Mouse (Mus musculus) hindbrain, embryonic 12.5 days (tissue): ENCODE results near the gene Ofd1. TPM values are rescaled to one million over a fixed set of nuclear protein-coding genes. Genes with fewer than 3 reads are reported as not detected.

Experiments
- ATAC-seq: fragments of 200-750 bp; cut with Nextera tagmentation; 2 replicates; pipeline ENCODE4 v1.8.0; 2017; ENCODE audit warnings: moderate TSS enrichment; ENCODE audit not compliant: low FRiP score
- H3K27ac ChIP-seq: fragments of 300-500 bp; sonication (generic); 2 replicates; pipeline ENCODE4 v1.5.1; 2016; ENCODE audit warnings: mild to moderate bottlenecking
- H3K27me3 ChIP-seq: fragments of 300-500 bp; sonication (generic); 2 replicates; pipeline ENCODE4 v1.6.1; 2016; ENCODE audit warnings: mild to moderate bottlenecking
- H3K36me3 ChIP-seq: fragments of 300-500 bp; sonication (generic); 2 replicates; pipeline ENCODE4 v1.6.1; 2016; ENCODE audit warnings: mild to moderate bottlenecking
- H3K4me1 ChIP-seq: fragments of 300-500 bp; sonication (generic); 2 replicates; pipeline ENCODE4 v1.6.1; 2016
- H3K4me2 ChIP-seq: fragments of 300-500 bp; sonication (generic); replicated peaks from 2 replicates; pipeline ENCODE4 v1.6.1; 2016; ENCODE audit warnings: mild to moderate bottlenecking
- H3K4me3 ChIP-seq: fragments of 300-500 bp; sonication (generic); 2 replicates; pipeline ENCODE4 v1.5.1; 2016; ENCODE audit warnings: mild to moderate bottlenecking
- H3K9ac ChIP-seq: fragments of 300-500 bp; sonication (generic); 2 replicates; pipeline ENCODE4 v1.6.1; 2016; ENCODE audit warnings: mild to moderate bottlenecking, moderate library complexity
- H3K9me3 ChIP-seq: fragments of 300-500 bp; sonication (generic); replicated peaks from 2 replicates; pipeline ENCODE4 v1.6.1; 2016; ENCODE audit warnings: mild to moderate bottlenecking
- WGBS: fragments of 180-500 bp; shearing (Covaris S2); methylation state at CpG from one replicate; pipeline ENCODE4 v1.1.7; 2016; 5-methylcytosine and 5-hydroxymethylcytosine counted together
- polyA plus RNA-seq: library from polyadenylated mRNA; unstranded; fragments of >200 nt; fragmentation: Nextera tagmentation; extraction: Ambion mirVana; gene quantifications from 2 replicates; pipeline ENCODE4 v1.2.1, GENCODE M21; 2016

The Ofd1 gene
- polyA plus RNA-seq, 1 experiment from 2014 or later: 9.8 TPM

DNA sequence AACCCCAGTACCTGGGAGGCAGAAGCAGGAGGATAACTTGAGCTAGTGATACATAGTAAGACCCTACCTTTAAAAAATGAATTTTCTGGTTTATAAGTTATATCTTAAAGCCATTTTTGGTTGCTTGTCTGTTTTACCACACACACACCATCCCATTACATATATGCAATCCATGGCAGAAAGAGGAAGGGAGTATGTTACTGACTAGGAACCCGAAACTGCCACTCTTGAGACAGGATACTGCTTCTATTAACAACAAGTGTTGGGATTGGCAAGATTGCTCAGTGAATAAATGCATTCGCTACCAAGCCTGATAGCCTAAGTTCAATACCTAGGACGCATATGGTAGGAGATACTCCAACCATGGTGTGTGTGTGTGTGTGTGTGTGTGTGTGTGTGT lies 84.2 kb downstream of the Ofd1 start:
- WGBS: 96% methylated on average over 3 of the region's 3 CpGs
- Histone ChIP-seq H3K36me3 (no peaks in the 10 kb centered on the region; the same call in 1 of the 2 replicates), H3K9ac (no peak overlapping the region), H3K27ac (no peak overlapping the region), H3K27me3 (peaks cover 10% of the 10 kb centered on the region; the same call in 1 of the 2 replicates), H3K9me3 (no peaks in the 10 kb centered on the region), H3K4me2 (no peak overlapping the region), H3K4me1 (no peaks in the 10 kb centered on the region), H3K4me3 (no peak overlapping the region)
- no peak for ATAC-seq

DNA sequence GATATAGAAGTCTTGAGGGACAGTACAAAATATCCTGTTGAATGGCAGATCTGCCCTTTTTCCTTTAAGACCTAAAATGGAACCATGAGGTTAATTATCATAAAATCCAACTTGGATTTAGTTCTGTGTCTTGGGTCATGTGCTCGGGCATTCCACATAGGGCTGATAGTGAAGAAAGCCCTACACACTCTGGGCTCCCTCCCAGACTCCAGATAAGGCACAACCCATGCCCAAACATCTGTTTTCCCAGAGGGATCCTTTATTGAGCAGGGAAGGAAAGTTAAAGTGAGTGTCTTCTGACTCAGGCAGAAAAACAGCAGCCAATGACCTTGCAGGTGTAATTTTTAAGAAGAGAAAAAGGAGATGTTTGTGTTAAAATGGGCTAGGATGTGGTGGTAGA lies 85.6 kb downstream of the Ofd1 start:
- peaks cover 13% of the 10 kb centered on the region for H3K27me3 ChIP-seq
- H3K4me1 ChIP-seq: peaks cover 2% of the 10 kb centered on the region
- H3K9me3 ChIP-seq: no peaks in the 10 kb centered on the region
- no peak overlapping the region for H3K27ac ChIP-seq
- 80% methylated on average over 1 of the region's 1 CpGs for WGBS
- H3K4me3 ChIP-seq: no peak overlapping the region
- H3K9ac ChIP-seq: no peak overlapping the region
- no peak overlapping the region for H3K4me2 ChIP-seq
- no peak for ATAC-seq
- no peaks in the 10 kb centered on the region; the same call in 1 of the 2 replicates for H3K36me3 ChIP-seq

DNA sequence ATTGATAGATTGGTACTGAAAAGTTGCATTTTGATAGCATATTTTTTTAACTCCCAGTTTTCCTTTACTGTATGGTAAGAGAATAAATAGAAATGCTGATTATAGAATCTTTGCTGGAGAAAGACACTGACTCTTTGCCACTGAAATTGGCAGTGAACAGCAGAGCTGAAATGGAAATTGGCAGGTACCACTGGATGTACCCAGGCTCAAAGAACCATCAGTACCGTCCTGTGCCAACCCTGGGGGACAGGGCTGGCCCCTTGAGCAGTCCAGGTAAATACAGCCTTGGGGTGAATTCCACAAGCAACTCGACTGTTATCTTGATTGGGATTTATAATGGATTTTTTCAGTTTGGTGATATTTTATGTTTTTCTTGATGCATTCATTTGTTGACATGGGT lies 87.1 kb downstream of the Ofd1 start:
- WGBS: 77% methylated on average over 2 of the region's 2 CpGs
- H3K27me3 ChIP-seq: peaks cover 14% of the 10 kb centered on the region
- no peak overlapping the region for H3K27ac ChIP-seq
- H3K9ac ChIP-seq: no peak overlapping the region
- no peak overlapping the region for H3K4me3 ChIP-seq
- ATAC-seq: no peak
- H3K9me3 ChIP-seq: no peaks in the 10 kb centered on the region
- H3K36me3 ChIP-seq: no peaks in the 10 kb centered on the region
- peaks cover 8% of the 10 kb centered on the region for H3K4me1 ChIP-seq
- H3K4me2 ChIP-seq: no peak overlapping the region

DNA sequence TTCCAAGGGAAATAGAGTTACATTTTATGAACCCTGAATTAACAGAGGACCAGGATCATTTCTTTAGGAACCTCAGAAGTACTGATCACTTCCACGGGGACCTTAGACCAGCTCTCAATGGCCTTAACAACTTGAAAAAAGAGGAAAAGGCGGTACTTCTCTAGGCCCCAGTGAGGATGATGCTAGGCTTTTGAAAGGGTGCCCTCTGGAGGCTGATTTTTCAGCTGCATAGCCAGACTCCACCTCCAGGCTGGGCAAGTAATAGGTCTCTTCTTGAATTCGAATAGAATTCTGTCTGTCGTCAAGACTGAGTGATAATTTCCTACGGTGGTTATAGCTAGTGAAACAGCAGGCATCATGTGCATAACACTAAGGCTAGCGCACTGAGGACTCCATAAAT lies 88.7 kb downstream of the Ofd1 start:
- ATAC-seq: peak; percentile 70; the same call in 1 of the 2 replicates
- Histone ChIP-seq H3K4me3 (no peak overlapping the region), H3K9me3 (no peaks in the 10 kb centered on the region), H3K36me3 (no peaks in the 10 kb centered on the region), H3K27ac (no peak overlapping the region), H3K4me2 (no peak overlapping the region), H3K4me1 (peaks cover 8% of the 10 kb centered on the region), H3K9ac (no peak overlapping the region), H3K27me3 (peaks cover 14% of the 10 kb centered on the region)
- 20% methylated on average over 6 of the region's 6 CpGs for WGBS

DNA sequence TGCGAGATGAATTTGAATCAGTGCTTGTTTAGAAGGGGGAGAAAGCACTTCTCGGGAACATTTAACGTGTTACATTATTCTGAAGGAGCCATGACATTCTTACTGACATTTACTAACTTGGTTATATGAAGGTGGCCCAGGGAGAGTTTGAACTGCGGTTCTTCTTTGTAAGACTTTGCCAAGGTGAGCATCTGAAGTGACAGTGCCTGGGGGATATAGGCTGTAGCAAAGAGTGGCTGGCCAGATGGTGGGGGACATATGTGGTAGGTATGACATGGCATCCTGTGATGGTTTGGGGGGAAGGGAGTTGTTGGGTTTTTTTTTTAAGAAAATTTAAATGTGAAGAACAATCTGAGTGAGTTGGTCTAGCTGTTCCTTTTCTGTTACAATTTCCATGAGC lies 91.9 kb downstream of the Ofd1 start:
- ATAC-seq: no peak
- Histone ChIP-seq H3K9me3 (no peaks in the 10 kb centered on the region), H3K36me3 (no peaks in the 10 kb centered on the region), H3K27ac (no peak overlapping the region), H3K9ac (no peak overlapping the region), H3K4me1 (peaks cover 8% of the 10 kb centered on the region), H3K4me3 (peak overlapping the region; percentile 28), H3K4me2 (peak overlapping the region; percentile 50), H3K27me3 (peaks cover 7% of the 10 kb centered on the region; the same call in 1 of the 2 replicates)
- WGBS: 70% methylated on average over 4 of the region's 4 CpGs

DNA sequence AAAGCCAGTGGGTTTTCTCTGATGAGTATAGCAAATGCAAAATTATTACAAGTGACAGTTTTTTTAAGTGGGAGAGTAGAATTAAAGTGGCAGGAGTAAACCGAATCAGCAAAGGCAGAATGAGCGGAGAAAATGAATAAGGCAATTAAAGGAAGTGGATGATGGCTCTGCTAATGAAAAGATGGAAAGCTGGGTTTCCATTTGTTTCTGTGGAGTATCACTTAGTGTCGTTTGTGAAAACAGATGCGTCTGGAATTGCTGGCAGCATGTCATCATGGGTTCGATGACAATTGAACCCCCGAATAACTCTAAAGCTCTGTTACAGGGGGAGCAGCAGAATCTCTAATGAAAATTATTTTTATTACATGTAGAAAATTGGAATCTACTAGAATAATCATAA lies 92.4 kb downstream of the Ofd1 start:
- peak overlapping the region; percentile 28 for H3K4me3 ChIP-seq
- no peaks in the 10 kb centered on the region for H3K36me3 ChIP-seq
- peak overlapping the region; percentile 23; the same call in 1 of the 2 replicates for H3K9ac ChIP-seq
- H3K27ac ChIP-seq: 0 out of 2 replicates have a peak overlapping the region, but pooled peaks have one; percentile 17
- WGBS: 52% methylated on average over 6 of the region's 6 CpGs
- peaks cover 7% of the 10 kb centered on the region; the same call in 1 of the 2 replicates for H3K27me3 ChIP-seq
- H3K9me3 ChIP-seq: no peaks in the 10 kb centered on the region
- H3K4me2 ChIP-seq: peak overlapping the region; percentile 50
- peaks cover 8% of the 10 kb centered on the region for H3K4me1 ChIP-seq
- ATAC-seq: no peak

DNA sequence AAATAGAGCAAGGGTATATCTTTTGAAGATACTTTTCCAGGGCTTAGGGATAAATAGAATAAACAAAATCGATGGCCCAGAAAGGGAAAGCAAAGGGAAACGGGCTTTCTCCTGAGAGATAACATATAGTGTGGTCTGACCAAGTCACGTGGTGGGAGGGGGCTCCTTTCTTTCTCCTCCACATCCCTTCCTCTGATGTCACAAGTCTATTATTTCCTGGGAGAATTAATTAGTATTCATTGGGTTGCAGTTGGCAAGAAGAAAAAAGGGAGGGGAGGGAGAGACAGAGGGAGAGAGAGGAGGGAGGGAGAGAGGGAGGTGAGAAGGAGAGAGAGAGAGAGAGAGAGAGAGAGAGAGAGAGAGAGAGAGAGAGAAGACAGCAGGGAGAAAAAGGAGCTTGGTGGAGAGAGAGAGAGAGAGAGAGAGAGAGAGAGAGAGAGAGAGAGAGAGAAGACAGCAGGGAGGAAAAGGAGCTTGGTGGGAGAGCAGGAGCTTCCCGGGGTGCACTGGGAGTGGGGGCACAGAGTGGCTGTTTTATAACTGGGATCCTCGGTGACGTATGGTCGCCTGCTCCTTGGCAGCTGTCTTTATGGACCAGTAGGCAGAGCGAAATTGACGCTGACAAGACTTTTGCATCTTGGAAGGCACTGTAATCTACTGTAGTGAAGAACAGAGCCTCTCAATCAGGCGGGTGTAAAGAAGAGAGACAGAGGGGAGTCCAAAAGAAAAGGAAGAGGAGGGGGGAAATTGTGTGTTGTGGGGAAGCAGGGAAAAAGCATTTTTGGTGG lies 96.1 kb downstream of the Ofd1 start:
- 28% methylated on average over 10 of the region's 10 CpGs for WGBS
- no peaks in the 10 kb centered on the region for H3K36me3 ChIP-seq
- H3K4me3 ChIP-seq: peak overlapping the region; percentile 38
- peak overlapping the region; percentile 50 for H3K4me2 ChIP-seq
- H3K9ac ChIP-seq: peak overlapping the region; percentile 57
- peaks cover under 1% of the 10 kb centered on the region; the same call in 1 of the 2 replicates for H3K4me1 ChIP-seq
- peak overlapping the region; percentile 91 for H3K27ac ChIP-seq
- H3K27me3 ChIP-seq: 0 out of 2 replicates have a peak, but pooled peaks cover 13% of the 10 kb centered on the region
- peak; percentile 96 for ATAC-seq
- H3K9me3 ChIP-seq: no peaks in the 10 kb centered on the region

DNA sequence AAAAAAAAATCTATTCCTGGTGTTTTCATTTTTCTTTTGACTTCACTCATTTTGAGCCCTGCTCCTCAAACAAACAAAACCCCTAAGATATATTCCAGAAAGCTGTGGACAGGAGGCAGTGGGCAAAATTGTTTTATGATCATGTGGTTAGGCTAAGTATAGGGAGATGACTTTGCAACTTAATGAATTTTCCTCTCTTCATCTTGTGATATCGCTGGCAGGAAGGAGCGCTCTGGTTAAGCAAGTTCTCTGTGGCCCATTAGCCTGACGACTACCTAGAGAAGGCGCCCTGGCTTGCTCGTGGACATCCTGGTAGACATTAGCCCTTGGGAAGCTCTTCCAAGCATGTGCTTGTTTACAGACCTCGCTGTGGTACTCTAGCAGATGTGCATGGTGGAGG lies 98.7 kb downstream of the Ofd1 start:
- 88% methylated on average over 6 of the region's 6 CpGs for WGBS
- ATAC-seq: no peak
- Histone ChIP-seq H3K36me3 (no peaks in the 10 kb centered on the region), H3K4me2 (no peak overlapping the region), H3K27ac (no peak overlapping the region), H3K4me3 (no peak overlapping the region), H3K9me3 (no peaks in the 10 kb centered on the region), H3K4me1 (no peaks in the 10 kb centered on the region), H3K27me3 (peaks cover 23% of the 10 kb centered on the region), H3K9ac (no peak overlapping the region)

Other genes starting within 250 kb of the Ofd1 start
- 211 and 224 TPM in 2 replicates for gene Gpm6b, start 201.8 kb downstream of the Ofd1 start, polyA plus RNA-seq
- 57.0 and 58.5 TPM in 2 replicates for gene Trappc2, start 130 bp downstream of the Ofd1 start, polyA plus RNA-seq
- gene Rab9, start 39.2 kb upstream of the Ofd1 start, polyA plus RNA-seq: 50.8 and 55.6 TPM in 2 replicates
- gene Tceanc, start 77.9 kb upstream of the Ofd1 start, polyA plus RNA-seq: 12.6 and 13.7 TPM in 2 replicates
- 21.7 and 27.9 TPM in 2 replicates for gene Egfl6, start 145.0 kb upstream of the Ofd1 start, polyA plus RNA-seq